Mouse (Mus musculus): ENCODE results near the gene Txnrd2. TPM values are rescaled to one million over a fixed set of nuclear protein-coding genes. Genes with fewer than 3 reads are reported as not detected.

The Txnrd2 gene
- total RNA-seq, 2 experiments from 2014 or later: 22.2 to 24.0 TPM

GRCm38 (mm10) chr16:18433341-18433920 is 7.2 kb downstream of the Txnrd2 start:
- DNase-seq: no peak
- intact Hi-C loops (cut with DNase I): no loop called here

GRCm38 (mm10) chr16:18436128-18436527 is 9.9 kb downstream of the Txnrd2 start:
- DNase-seq: no peak

GRCm38 (mm10) chr16:18443385-18443841 is 17.2 kb downstream of the Txnrd2 start:
- DNase-seq: peak; percentile 97
- intact Hi-C loops (cut with DNase I): loop anchor here (10.0 kb wide), 2 partner anchors 141 to 351 kb away; no protein-coding TSS in a partner anchor

More at GRCm38 (mm10) chr16:18436128-18436527, 9.9 kb downstream of the Txnrd2 start:
- intact Hi-C loops (cut with DNase I): no loop called here

- no peak for DNase-seq
- intact Hi-C loops (cut with DNase I): loop anchor here (10.0 kb wide), 2 partner anchors 138 to 348 kb away; no protein-coding TSS in a partner anchor
Measured at GRCm38 (mm10) chr16:18447243-18447642, 21.1 kb downstream of the Txnrd2 start.

- no peak for DNase-seq
- intact Hi-C loops (cut with DNase I): loop anchor here (10.0 kb wide), 2 partner anchors 137 to 347 kb away; no protein-coding TSS in a partner anchor
Measured at GRCm38 (mm10) chr16:18448104-18448503, 21.9 kb downstream of the Txnrd2 start.

- intact Hi-C loops (cut with DNase I): loop anchor here (10.0 kb wide), 2 partner anchors 136 to 346 kb away; no protein-coding TSS in a partner anchor
- DNase-seq: no peak
Measured at GRCm38 (mm10) chr16:18449005-18449404, 22.8 kb downstream of the Txnrd2 start.

- DNase-seq: peak; percentile 62
- intact Hi-C loops (cut with DNase I): no loop called here
Measured at GRCm38 (mm10) chr16:18451486-18452181, 25.4 kb downstream of the Txnrd2 start.

- DNase-seq: no peak
- intact Hi-C loops (cut with DNase I): no loop called here
Measured at GRCm38 (mm10) chr16:18452361-18452862, 26.2 kb downstream of the Txnrd2 start.

GRCm38 (mm10) chr16:18453846-18454245 is 27.7 kb downstream of the Txnrd2 start:
- DNase-seq: no peak
- intact Hi-C loops (cut with DNase I): no loop called here

- no peak for DNase-seq
- intact Hi-C loops (cut with DNase I): no loop called here
Measured at GRCm38 (mm10) chr16:18455407-18455806, 29.2 kb downstream of the Txnrd2 start.

- DNase-seq: no peak
- intact Hi-C loops (cut with DNase I): no loop called here
Measured at GRCm38 (mm10) chr16:18458661-18459060, 32.5 kb downstream of the Txnrd2 start.

GRCm38 (mm10) chr16:18459335-18459954 is 33.3 kb downstream of the Txnrd2 start:
- no peak for DNase-seq
- intact Hi-C loops (cut with DNase I): no loop called here

- intact Hi-C loops (cut with DNase I): no loop called here
- DNase-seq: no peak
Measured at GRCm38 (mm10) chr16:18459955-18460370, 33.8 kb downstream of the Txnrd2 start.

GRCm38 (mm10) chr16:18460826-18461225 is 34.6 kb downstream of the Txnrd2 start:
- no peak for DNase-seq
- intact Hi-C loops (cut with DNase I): no loop called here

GRCm38 (mm10) chr16:18462031-18462430 is 35.8 kb downstream of the Txnrd2 start:
- DNase-seq: no peak
- intact Hi-C loops (cut with DNase I): no loop called here

- intact Hi-C loops (cut with DNase I): no loop called here
- no peak for DNase-seq
Measured at GRCm38 (mm10) chr16:18462598-18462997, 36.4 kb downstream of the Txnrd2 start.

- intact Hi-C loops (cut with DNase I): no loop called here
- no peak for DNase-seq
Measured at GRCm38 (mm10) chr16:18464271-18464670, 38.1 kb downstream of the Txnrd2 start.

- intact Hi-C loops (cut with DNase I): no loop called here
- DNase-seq: no peak
Measured at GRCm38 (mm10) chr16:18470829-18471228, 44.6 kb downstream of the Txnrd2 start.

GRCm38 (mm10) chr16:18471381-18471955 is 45.3 kb downstream of the Txnrd2 start:
- intact Hi-C loops (cut with DNase I): no loop called here
- DNase-seq: no peak

GRCm38 (mm10) chr16:18471976-18472375 is 45.8 kb downstream of the Txnrd2 start:
- intact Hi-C loops (cut with DNase I): no loop called here

GRCm38 (mm10) chr16:18472416-18472815 is 46.2 kb downstream of the Txnrd2 start:
- intact Hi-C loops (cut with DNase I): no loop called here
- no peak for DNase-seq

More at GRCm38 (mm10) chr16:18471976-18472375, 45.8 kb downstream of the Txnrd2 start:
- no peak for DNase-seq
